Mouse (Mus musculus): Measurements from ENCODE around the gene Lenep. TPM values are rescaled to one million over a fixed set of nuclear protein-coding genes. Genes with fewer than 3 reads are reported as not detected.

Lenep gene
- total RNA-seq, 2 experiments from 2014 or later = 3.0 TPM; not detected in 1

Other genes with a start within 250 kb of the Lenep start
- gene Hcn3, start 242.6 kb downstream of the Lenep start, total RNA-seq (2021) = 10 to 100 TPM; 16.0 to 18.7 TPM
- gene Clk2, start 238.0 kb downstream of the Lenep start, total RNA-seq (2021) = 10 to 100 TPM; 39.0 to 46.6 TPM
- gene Scamp3, start 225.3 kb downstream of the Lenep start, total RNA-seq (2021) = 10 to 100 TPM; 67.1 to 70.2 TPM
- 10 to 100 TPM; 61.6 to 64.9 TPM for gene Fam189b, start 219.7 kb downstream of the Lenep start, total RNA-seq (2021)
- gene Gba, start 199.9 kb downstream of the Lenep start, total RNA-seq (2021) = 10 to 100 TPM; 66.5 to 67.7 TPM
- 10 to 100 TPM; 23.6 to 26.5 TPM for gene Thbs3, start 187.6 kb downstream of the Lenep start, total RNA-seq (2021)
- 10 to 100 TPM; 89.5 to 94.5 TPM for gene Mtx1, start 175.7 kb downstream of the Lenep start, total RNA-seq (2021)
- gene Muc1, start 173.7 kb downstream of the Lenep start, total RNA-seq (2021) = 1 to 10 TPM in 1 of 2 experiments, under 1 TPM in 1; 0.80 to 1.2 TPM
- 10 to 100 TPM; 69.2 to 69.4 TPM for gene Krtcap2, start 156.8 kb downstream of the Lenep start, total RNA-seq (2021)
- 10 to 100 TPM; 89.8 to 94.3 TPM for gene Trim46, start 156.5 kb downstream of the Lenep start, total RNA-seq (2021)
- gene Dpm3, start 143.4 kb downstream of the Lenep start, total RNA-seq (2021) = 10 to 100 TPM; 47.8 to 48.1 TPM
- gene Slc50a1, start 132.2 kb downstream of the Lenep start, total RNA-seq (2021) = 10 to 100 TPM; 32.1 to 37.4 TPM
- gene Efna1, start 121.7 kb downstream of the Lenep start, total RNA-seq (2021) = 1 to 10 TPM; 4.1 to 5.2 TPM
- gene Efna3, start 79.8 kb downstream of the Lenep start, total RNA-seq (2021) = 10 to 100 TPM; 51.3 to 56.8 TPM
- gene Efna4, start 64.8 kb downstream of the Lenep start, total RNA-seq (2021) = under 1 TPM; 0.27 to 0.37 TPM
- gene Adam15, start 52.8 kb downstream of the Lenep start, total RNA-seq (2021) = 100 to 1,000 TPM; 101 to 105 TPM
- gene Dcst2, start 40.8 kb downstream of the Lenep start, total RNA-seq (2021) = under 1 TPM in 1 of 2 experiments, not detected in 1; 0.32 TPM
- not detected for gene Dcst1, start 37.5 kb downstream of the Lenep start, total RNA-seq (2021)
- gene Zbtb7b, start 8.0 kb downstream of the Lenep start, total RNA-seq (2021) = 10 to 100 TPM; 11.9 to 14.8 TPM
- gene Flad1, start 9.1 kb upstream of the Lenep start, total RNA-seq (2021) = 10 to 100 TPM; 32.6 to 32.9 TPM
- 1 to 10 TPM; 1.9 to 3.1 TPM for gene Cks1b, start 15.6 kb upstream of the Lenep start, total RNA-seq (2021)
- 10 to 100 TPM; 10.7 to 14.6 TPM for gene Shc1, start 15.7 kb upstream of the Lenep start, total RNA-seq (2021)
- 10 to 100 TPM; 51.6 to 60.2 TPM for gene Pygo2, start 27.4 kb upstream of the Lenep start, total RNA-seq (2021)
- 10 to 100 TPM; 37.5 to 38.6 TPM for gene Pbxip1, start 33.9 kb upstream of the Lenep start, total RNA-seq (2021)
- 10 to 100 TPM; 31.0 to 33.1 TPM for gene Pmvk, start 51.7 kb upstream of the Lenep start, total RNA-seq (2021)
- gene Kcnn3, start 117.4 kb upstream of the Lenep start, total RNA-seq (2021) = 10 to 100 TPM; 20.3 to 22.8 TPM

Data from left cerebral cortex, postnatal 25 days (tissue).